Mouse (Mus musculus): ENCODE measurements around the gene Scap.

DNA sequence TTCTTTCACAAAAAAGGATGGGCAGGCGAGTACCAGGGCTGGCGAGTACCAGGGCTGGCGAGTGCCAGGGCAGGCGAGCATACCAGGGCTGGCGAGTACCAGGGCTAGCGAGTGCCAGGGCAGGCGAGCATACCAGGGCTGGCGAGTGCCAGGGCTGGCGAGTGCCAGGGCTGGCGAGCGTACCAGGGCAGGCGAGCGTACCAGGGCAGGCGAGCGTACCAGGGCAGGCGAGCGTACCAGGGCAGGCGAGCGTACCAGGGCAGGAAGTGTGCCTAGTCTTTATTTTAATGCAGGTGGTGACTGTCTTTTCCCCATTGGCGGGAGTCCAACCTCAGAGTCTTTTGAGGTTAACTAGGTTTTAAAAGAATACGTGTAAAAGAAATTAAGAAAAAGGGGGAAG is 3.4 kb upstream of the Scap start:
- TF ChIP-seq GATA1 (IDR thresholded peaks at IDR 0.05; ENCODE audit: low read length) (no peak), TAL1 (IDR thresholded peaks at IDR 0.05; ENCODE audit: low read length) (no peak)
